Mouse (Mus musculus): Measurements from ENCODE around the gene Nrbf2.

DNA sequence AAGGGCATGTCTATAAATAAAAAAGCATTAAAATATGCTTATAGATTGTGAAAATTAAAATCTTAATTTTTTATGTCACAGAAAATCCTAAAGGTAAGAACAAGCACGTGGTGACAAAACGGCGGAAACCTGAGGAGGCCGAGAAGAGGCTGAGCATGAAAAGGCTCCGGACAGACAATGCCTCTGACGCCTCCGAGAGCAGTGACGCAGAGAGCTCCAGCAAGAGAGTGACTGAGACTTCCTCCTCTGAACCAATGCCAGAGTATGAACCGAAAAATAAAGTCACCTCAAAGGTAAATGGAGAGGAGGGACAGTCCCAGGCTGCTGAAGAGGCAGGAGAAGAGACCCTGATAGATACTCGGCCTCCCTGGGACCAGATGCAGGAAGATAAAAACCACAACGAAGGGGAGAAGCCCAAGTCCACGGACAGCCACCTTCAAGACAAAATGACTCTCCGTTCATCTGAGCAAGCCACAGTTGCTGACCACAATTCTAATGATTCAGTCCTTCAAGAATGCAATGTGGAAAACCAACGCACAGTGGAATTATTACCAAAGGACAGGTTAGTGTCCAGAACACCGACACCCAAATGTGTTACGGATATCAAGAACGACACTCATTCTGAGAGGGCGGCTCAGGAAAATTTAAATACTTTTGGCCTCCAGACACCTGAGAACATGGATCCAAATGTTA is 66.1 kb downstream of the Nrbf2 start:
- TF ChIP-seq CTCF (IDR thresholded peaks at IDR 0.05; ENCODE audit: insufficient read depth, low read length) (no peak), POLR2A (IDR thresholded peaks at IDR 0.05; ENCODE audit: borderline replicate concordance, extremely low read depth, low read depth, low read length) (no peak)

All from lung, adult 2 months (tissue).